Comparison of ENCODE assay signal across 9 mouse cellular contexts in the genomic region with DNA sequence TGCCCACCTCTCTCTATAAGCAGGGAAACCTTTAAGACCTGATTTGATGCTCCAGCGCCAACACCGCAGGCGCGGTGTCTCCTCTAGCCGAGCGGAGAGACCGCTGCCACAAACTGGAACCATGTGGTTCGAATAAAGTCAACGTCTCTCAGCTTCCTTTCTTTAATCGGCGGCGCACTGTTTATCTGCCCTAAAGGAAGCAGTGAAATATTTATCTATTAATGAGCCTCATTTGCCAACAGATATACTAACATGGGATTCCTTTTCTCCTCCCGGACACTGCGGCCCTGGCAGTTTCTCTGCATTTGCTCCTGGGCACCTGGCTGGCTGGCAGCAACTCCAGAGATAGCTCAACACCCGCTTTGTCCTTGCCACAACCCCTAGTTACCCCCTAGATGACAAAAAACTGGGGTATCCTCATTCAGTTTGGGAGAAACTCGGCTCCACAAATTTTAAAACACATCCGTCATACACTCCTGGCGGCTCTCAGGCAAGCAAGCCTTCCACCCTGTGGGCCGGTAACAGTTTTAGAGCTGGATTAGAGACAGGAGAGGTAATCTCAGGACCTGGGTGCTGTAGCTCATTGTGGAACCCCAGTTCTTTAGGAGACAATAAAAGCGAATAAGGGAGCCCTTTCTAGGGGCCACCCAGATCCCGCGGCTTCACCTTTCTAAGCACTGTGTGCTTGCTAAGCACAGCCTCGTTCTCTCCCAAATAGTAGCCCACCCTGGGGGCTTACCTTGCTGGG. TPM values are rescaled to one million over a fixed set of nuclear protein-coding genes. Genes with fewer than 3 reads are reported as not detected.
A peak's percentile ranks its signal among the peaks of the same experiment; 100 is the strongest.
DNase-seq lines count a peak whose midpoint lies in the region; ATAC-seq and TF ChIP-seq lines count a peak whose summit lies in the region.
"Had no signal": no experiment of that assay in that cellular context is flagged by ENCODE, and none has a peak within 500 bp of the region (broad histone marks: within the 10 kb centered on the region; RNA-seq: fewer than 3 reads in every experiment).

No protein-coding gene starts in this region.

- peaks cover 99% of the 10 kb centered on the region for H3K27me3 ChIP-seq in lung, embryonic 14.5 days (ENCODE audit: insufficient read depth, low read length)

- H3K36me3 ChIP-seq in lung, embryonic 14.5 days (ENCODE audit: insufficient read depth), result no peaks in the 10 kb centered on the region
- H3K36me3 ChIP-seq: liver, embryonic 15.5 days had no signal

- WGBS in lung, embryonic 14.5 days, result 10% methylated on average over 23 of the region's 23 CpGs

- peak overlapping the region; percentile 81 for H3K4me2 ChIP-seq in lung, embryonic 14.5 days

- TF ChIP-seq POLR2A in bone marrow macrophage, adult 2 months (IDR thresholded peaks at IDR 0.05; ENCODE audit: borderline replicate concordance, low read depth, low read length), result no peak

- DNase-seq in lung, embryonic 14.5 days, result peak; percentile 58
- DNase-seq in lung, postnatal 36 days, result no peak
- DNase-seq in kidney, adult 11 months, result peak; percentile 35
- peak; percentile 50 for DNase-seq in naive thymus-derived CD4-positive, alpha-beta T cell, adult 2 months (ENCODE audit: low read depth)
- DNase-seq in T-cell, adult 2 months (ENCODE audit: low spot score), result no peak
- no peak for DNase-seq in cerebellum, postnatal 36 days

- ATAC-seq in lung, embryonic 14.5 days (ENCODE audit: insufficient read depth), result no peak
- ATAC-seq in erythroblast, adult 5-6 weeks (replicated peaks; ENCODE audit: low FRiP score, poor library complexity, severe bottlenecking), result no peak

- H3K9me3 ChIP-seq in lung, embryonic 14.5 days (ENCODE audit: low read depth, low read length), result no peaks in the 10 kb centered on the region
- H3K9me3 ChIP-seq: liver, embryonic 15.5 days had no signal

- H3K4me3 ChIP-seq in lung, embryonic 14.5 days (ENCODE audit: low read depth, low read length), result peak overlapping the region; percentile 47
- H3K4me3 ChIP-seq in bone marrow macrophage, adult 2 months (ENCODE audit: insufficient read depth, low read length), result peak overlapping the region; percentile 47

- TF ChIP-seq CTCF in lung, embryonic 14.5 days (IDR thresholded peaks at IDR 0.05; ENCODE audit: low read depth), result no peak
- no peak for TF ChIP-seq CTCF in bone marrow macrophage, adult 2 months (IDR thresholded peaks at IDR 0.05; ENCODE audit: low read depth, low read length)

- no peaks in the 10 kb centered on the region for H3K4me1 ChIP-seq in lung, embryonic 14.5 days (ENCODE audit: insufficient read depth)
- no peaks in the 10 kb centered on the region for H3K4me1 ChIP-seq in bone marrow macrophage, adult 2 months (ENCODE audit: control insufficient read depth, insufficient read depth, low read length)

- H3K9ac ChIP-seq in lung, embryonic 14.5 days, result no peak overlapping the region
- H3K9ac ChIP-seq: liver, embryonic 15.5 days had no signal

- no peak overlapping the region for H3K27ac ChIP-seq in lung, embryonic 14.5 days (ENCODE audit: low read depth)
- no peak overlapping the region for H3K27ac ChIP-seq in bone marrow macrophage, adult 2 months (ENCODE audit: insufficient read depth, low read depth, low read length)
- H3K27ac ChIP-seq: liver, embryonic 15.5 days had no signal

RNA-seq across cellular contexts. Expression of gene Hoxa7, which starts 3.6 kb away (rescaled TPM):
- 5.8 and 7.4 TPM in 2 replicates for polyA plus RNA-seq in lung, embryonic 14.5 days (2014; fragmentation: Nextera tagmentation; extraction: Ambion mirVana)
- polyA plus RNA-seq in bone marrow macrophage, adult 2 months (2012; ENCODE audit: insufficient read depth, insufficient read length, missing spikeins), result not detected in 2 replicates
- 0.77 and 2.5 TPM in 2 replicates for total RNA-seq in erythroblast, adult 5-6 weeks (2015; ENCODE audit: low replicate concordance)
- 1.3 and 2.1 TPM in 2 replicates for total RNA-seq in erythroblast, adult 5-6 weeks (2017; ENCODE audit: low replicate concordance)

RNA-seq across cellular contexts. Expression of gene Gm28308, which starts 4.9 kb away (rescaled TPM):
- not detected in 2 replicates for polyA plus RNA-seq in lung, embryonic 14.5 days (2014; fragmentation: Nextera tagmentation; extraction: Ambion mirVana)
- not detected in 2 replicates for polyA plus RNA-seq in bone marrow macrophage, adult 2 months (2012; ENCODE audit: insufficient read depth, insufficient read length, missing spikeins)
- total RNA-seq in erythroblast, adult 5-6 weeks (2015; ENCODE audit: low replicate concordance), result not detected in 2 replicates
- not detected in 2 replicates for total RNA-seq in erythroblast, adult 5-6 weeks (2017; ENCODE audit: low replicate concordance)
- polyA plus RNA-seq: liver, embryonic 15.5 days had no signal

RNA-seq across cellular contexts. Expression of gene Hoxa3, which starts 4.9 kb away (rescaled TPM):
- polyA plus RNA-seq in lung, embryonic 14.5 days (2014; fragmentation: Nextera tagmentation; extraction: Ambion mirVana), result 10.3 and 11.3 TPM in 2 replicates
- polyA plus RNA-seq in bone marrow macrophage, adult 2 months (2012; ENCODE audit: insufficient read depth, insufficient read length, missing spikeins), result not detected in 2 replicates
- not detected in 2 replicates for total RNA-seq in erythroblast, adult 5-6 weeks (2015; ENCODE audit: low replicate concordance)
- not detected in 2 replicates for total RNA-seq in erythroblast, adult 5-6 weeks (2017; ENCODE audit: low replicate concordance)

RNA-seq across cellular contexts. Expression of gene Hoxa6, which starts 9.5 kb away (rescaled TPM):
- 4.0 and 5.1 TPM in 2 replicates for polyA plus RNA-seq in lung, embryonic 14.5 days (2014; fragmentation: Nextera tagmentation; extraction: Ambion mirVana)
- not detected in 2 replicates for polyA plus RNA-seq in bone marrow macrophage, adult 2 months (2012; ENCODE audit: insufficient read depth, insufficient read length, missing spikeins)
- not detected in 2 replicates for total RNA-seq in erythroblast, adult 5-6 weeks (2015; ENCODE audit: low replicate concordance)
- not detected in 2 replicates for total RNA-seq in erythroblast, adult 5-6 weeks (2017; ENCODE audit: low replicate concordance)
- polyA plus RNA-seq: liver, embryonic 15.5 days had no signal

RNA-seq across cellular contexts. Expression of gene Hoxa9, which starts 12.8 kb away (rescaled TPM):
- 0.19 TPM in 1 of 2 replicates, not detected in the other for polyA plus RNA-seq in lung, embryonic 14.5 days (2014; fragmentation: Nextera tagmentation; extraction: Ambion mirVana)
- polyA plus RNA-seq in bone marrow macrophage, adult 2 months (2012; ENCODE audit: insufficient read depth, insufficient read length, missing spikeins), result not detected in 2 replicates
- 3.3 TPM in 1 of 2 replicates, not detected in the other for total RNA-seq in erythroblast, adult 5-6 weeks (2015; ENCODE audit: low replicate concordance)
- 2.5 and 4.0 TPM in 2 replicates for total RNA-seq in erythroblast, adult 5-6 weeks (2017; ENCODE audit: low replicate concordance)

Comparison
In these comparisons a context has a peak if more than half of its experiments do, and no peak if none do; other contexts are left out.
1. DNase-seq: peak in lung, embryonic 14.5 days (single experiment), kidney, adult 11 months (single experiment) and naive thymus-derived CD4-positive, alpha-beta T cell, adult 2 months (single experiment); none in lung, postnatal 36 days (single experiment), T-cell, adult 2 months (single experiment) and cerebellum, postnatal 36 days (0 of 2).